Mouse (Mus musculus) neural tube, embryonic 10.5 days (tissue): Measurements from ENCODE around the gene Adam19.
A peak's percentile ranks its signal among the peaks of the same experiment; 100 is the strongest.

Experiments
- DNase-seq: peaks from one replicate; pipeline ENCODE4 v3.0.0-alpha.2; 2017; ENCODE audit warnings: low spot score; ENCODE audit errors: extremely low spot score

Gene Adam19

GRCm38 (mm10) chr11:46097062-46097461 lies 41.3 kb downstream of the Adam19 start:
- no peak for DNase-seq

DNA sequence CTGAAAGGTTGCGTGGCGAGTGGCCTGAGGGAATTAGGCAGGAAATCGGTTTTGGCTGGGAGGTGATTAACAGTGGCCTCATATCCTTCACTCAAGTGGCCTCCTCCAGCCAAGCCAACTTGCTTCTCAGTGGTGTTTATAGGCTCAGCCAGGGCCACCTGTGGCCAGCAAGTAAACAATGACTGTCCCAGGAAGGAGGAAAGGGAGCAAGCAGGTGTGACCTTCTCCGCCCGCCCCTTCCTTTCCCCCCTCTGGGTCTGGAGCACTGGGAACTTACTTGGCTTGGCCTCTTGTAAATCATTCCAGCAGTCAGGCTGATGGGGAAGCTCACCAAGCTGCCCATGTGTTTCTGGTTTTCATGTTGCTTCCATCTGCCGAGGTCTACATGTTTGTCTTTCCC lies 46.3 kb downstream of the Adam19 start:
- no peak for DNase-seq

GRCm38 (mm10) chr11:46107046-46107445 lies 51.3 kb downstream of the Adam19 start:
- no peak for DNase-seq

GRCm38 (mm10) chr11:46109206-46109605 lies 53.4 kb downstream of the Adam19 start:
- no peak for DNase-seq

- no peak for DNase-seq
Measured at GRCm38 (mm10) chr11:46110156-46110944, 54.6 kb downstream of the Adam19 start.

- DNase-seq: no peak
Measured at GRCm38 (mm10) chr11:46110945-46111287, 55.1 kb downstream of the Adam19 start.

- DNase-seq: no peak
Measured at GRCm38 (mm10) chr11:46113211-46113610, 57.4 kb downstream of the Adam19 start.

- no peak for DNase-seq
Measured at GRCm38 (mm10) chr11:46114221-46114620, 58.4 kb downstream of the Adam19 start.

GRCm38 (mm10) chr11:46115011-46115410 lies 59.2 kb downstream of the Adam19 start:
- DNase-seq: no peak

- no peak for DNase-seq
Measured at GRCm38 (mm10) chr11:46115411-46116173, 59.8 kb downstream of the Adam19 start.

- no peak for DNase-seq
Measured at GRCm38 (mm10) chr11:46116510-46116909, 60.7 kb downstream of the Adam19 start.

DNA sequence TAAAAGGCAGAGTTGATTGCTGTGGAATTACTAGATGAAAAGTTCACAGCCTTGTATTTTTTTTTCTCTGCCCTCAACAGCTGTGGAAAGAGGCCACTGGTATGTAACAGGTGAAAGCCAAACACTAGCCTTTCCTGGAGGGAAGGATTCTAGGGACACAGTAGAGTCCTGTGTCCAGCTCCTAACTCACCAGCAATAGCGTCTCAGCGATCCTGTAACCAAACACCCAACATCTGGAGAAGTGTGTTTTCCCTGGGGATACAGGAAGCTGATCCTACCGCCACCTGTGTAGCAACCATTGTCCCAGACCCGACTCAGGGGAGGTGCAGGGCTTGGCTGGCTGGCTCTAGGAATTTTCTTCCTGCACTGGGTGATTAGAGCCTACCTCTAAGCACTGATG lies 63.8 kb downstream of the Adam19 start:
- peak; percentile 30 for DNase-seq

DNA sequence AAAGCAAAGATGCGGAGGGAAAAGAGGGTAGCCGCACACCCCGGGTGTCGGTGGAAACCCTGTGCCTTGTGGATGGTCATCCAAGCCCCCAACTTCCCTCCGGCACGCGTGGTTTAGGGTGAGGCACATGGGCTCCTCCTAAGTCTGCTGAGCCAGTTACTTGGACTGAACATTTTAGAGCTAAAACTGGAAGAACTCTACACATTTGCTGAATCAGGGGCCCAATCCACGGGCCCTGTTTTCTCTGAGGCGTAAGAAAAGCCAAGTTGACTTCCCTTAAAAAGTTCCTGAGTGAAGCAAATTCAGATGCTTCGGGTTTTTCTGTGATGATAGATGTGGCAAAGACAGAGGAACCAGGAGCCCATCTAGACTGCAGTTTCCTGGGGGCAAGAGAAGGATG lies 64.3 kb downstream of the Adam19 start:
- DNase-seq: no peak

DNA sequence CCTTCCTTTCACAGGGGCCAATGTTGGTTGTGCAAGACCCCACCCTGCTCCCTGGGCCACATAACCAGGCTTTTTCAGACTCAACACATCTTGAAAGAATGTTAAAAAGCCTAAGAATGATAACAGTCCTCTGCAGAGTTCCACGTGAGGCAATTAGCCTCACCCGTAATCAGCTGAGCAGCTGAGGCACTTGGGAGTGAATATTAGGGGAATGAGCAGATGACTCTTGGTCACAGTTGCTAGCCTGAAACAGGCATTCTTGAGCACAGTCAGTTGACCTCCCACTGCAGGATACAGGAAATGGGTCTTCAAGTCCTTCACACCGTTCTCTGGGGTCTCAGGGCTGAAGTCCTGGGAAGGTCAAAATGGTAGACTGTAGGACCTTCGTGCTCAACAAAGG lies 65.9 kb downstream of the Adam19 start:
- no peak for DNase-seq

DNA sequence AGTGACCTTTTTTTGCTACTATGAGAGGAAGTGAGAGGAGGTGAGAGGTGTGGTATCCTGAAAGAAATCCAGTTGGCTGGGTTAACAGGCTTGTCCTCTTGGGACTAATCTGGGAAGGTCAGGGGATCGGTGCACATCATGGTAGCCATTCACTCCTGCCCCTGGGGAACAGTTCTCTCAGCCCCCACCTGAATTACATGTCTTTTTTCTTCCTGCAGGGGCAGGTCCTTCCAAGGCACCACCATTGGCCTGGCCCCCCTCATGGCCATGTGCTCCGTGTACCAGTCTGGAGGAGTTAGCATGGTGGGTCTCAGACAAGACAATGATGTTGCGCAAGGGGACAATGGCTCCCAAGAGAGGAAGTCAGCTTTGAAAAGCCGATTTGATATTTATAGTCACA lies 67.1 kb downstream of the Adam19 start:
- DNase-seq: no peak

- no peak for DNase-seq
Measured at GRCm38 (mm10) chr11:46123328-46123866, 67.6 kb downstream of the Adam19 start.

- DNase-seq: no peak
Measured at GRCm38 (mm10) chr11:46125093-46125834, 69.5 kb downstream of the Adam19 start.

- no peak for DNase-seq
Measured at GRCm38 (mm10) chr11:46125835-46126229, 70.0 kb downstream of the Adam19 start.

GRCm38 (mm10) chr11:46126317-46126716 lies 70.5 kb downstream of the Adam19 start:
- DNase-seq: no peak

DNA sequence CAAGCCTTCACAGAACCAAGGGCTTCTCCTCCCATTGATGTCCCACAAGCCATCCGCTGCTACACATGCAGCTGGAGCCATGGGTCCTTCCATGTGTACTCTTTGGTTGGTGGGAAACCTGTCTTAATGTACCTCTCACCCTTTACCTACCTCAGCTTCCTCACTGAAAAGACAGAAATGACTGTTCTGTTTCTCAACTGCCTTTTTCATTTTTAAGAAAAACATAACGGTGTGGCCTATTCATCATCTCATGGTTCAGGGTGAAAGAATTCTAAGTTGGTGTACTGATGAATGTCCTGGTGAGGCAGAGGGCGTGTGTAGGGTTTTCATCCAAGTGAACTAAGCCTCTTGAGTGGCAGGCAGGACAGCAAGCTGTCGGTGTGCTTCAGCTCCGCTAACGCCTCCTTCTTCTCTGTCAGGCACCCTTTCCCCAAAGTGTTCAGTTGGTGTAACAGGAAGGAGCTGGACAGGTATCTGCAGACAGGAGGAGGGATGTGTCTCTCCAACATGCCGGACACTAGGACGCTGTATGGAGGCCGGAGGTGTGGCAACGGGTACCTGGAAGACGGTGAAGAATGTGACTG lies 71.1 kb downstream of the Adam19 start:
- no peak for DNase-seq
